In the genomic region with DNA sequence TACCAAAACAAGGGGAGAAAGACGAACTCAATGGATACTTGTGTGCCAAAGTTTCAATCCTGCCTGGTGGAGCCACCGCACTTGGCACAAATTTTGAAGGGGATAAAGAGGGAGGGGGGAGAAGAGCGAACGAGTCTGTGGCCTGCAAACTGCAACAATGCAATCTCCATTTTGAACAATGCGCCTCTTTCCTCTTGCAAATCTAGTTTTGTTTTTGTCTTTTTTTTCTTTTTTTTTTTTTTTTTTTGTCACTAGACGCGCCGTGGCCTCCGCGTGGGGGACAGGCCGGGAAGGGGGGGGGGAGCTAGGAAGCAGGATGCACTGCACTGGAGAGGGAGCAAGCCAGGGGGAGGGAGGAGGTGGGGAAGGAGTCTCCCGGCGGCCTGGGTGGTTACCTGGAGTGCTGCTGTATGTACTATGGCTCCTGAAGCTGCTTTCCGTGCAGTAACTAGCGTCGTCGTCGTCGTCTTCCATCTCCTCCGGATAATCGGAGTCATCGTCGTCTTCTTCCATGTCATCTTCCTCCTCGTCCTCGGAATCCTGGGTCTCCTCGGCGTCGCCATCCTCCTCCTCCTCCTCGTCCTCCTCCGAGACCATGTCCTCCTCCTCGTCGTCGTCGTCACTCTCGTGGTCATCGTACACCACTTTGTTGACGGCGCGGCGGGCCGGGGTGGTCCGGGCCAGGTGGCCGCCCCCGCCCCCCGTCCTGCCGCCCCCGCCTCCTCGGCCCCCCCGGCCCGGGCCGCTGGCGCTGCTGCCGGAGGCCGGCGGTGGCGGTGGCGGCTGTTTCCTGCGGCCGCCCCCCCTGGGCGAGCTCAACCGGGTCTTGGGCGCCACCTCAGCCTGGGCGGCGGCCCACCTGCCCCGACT, we compare ENCODE assay signal across 8 mouse cellular contexts. TPM values are rescaled to one million over a fixed set of nuclear protein-coding genes. Genes with fewer than 3 reads are reported as not detected.
DNase-seq lines count a peak whose midpoint lies in the region; ATAC-seq and TF ChIP-seq lines count a peak whose summit lies in the region.

No protein-coding gene starts in this region.

- peaks cover 11% of the 10 kb centered on the region for H3K36me3 ChIP-seq in G1E (replicated peaks)
- H3K36me3 ChIP-seq in forebrain, embryonic 16.5 days (ENCODE audit: control insufficient read depth, insufficient read depth), result no peaks in the 10 kb centered on the region

- peak; percentile 51 for DNase-seq in G1E (ENCODE audit: low spot score)
- DNase-seq in cerebellum, adult 18-20 months, result peak; percentile 72 to 81
- DNase-seq in heart, postnatal 36 days, result peak; percentile 63 to 76
- DNase-seq in layer of hippocampus, postnatal 14 days (ENCODE audit: low spot score in 2 of 2), result peak; percentile 52 to 62
- DNase-seq in lung, postnatal 14 days, result peak; percentile 76
- peak; percentile 69 for DNase-seq in ovary, postnatal 36 days (ENCODE audit: low spot score)
- peak; percentile 75 for DNase-seq in thymus, postnatal 25 days

- no peak for TF ChIP-seq CTCF in G1E (IDR thresholded peaks at IDR 0.05; ENCODE audit: low read depth, low read length)

- peak overlapping the region; percentile 96 for H3K4me2 ChIP-seq in forebrain, embryonic 16.5 days (ENCODE audit: low read length)

- no peaks in the 10 kb centered on the region for H3K9me3 ChIP-seq in G1E (replicated peaks)
- no peaks in the 10 kb centered on the region for H3K9me3 ChIP-seq in forebrain, embryonic 16.5 days (ENCODE audit: control insufficient read depth, low read length)

- peak overlapping the region; percentile 89 for H3K4me3 ChIP-seq in G1E (ENCODE audit: low read depth, low read length)
- peak overlapping the region; percentile 70 for H3K4me3 ChIP-seq in forebrain, embryonic 16.5 days (replicated peaks; ENCODE audit: low read length)

- no peak for ATAC-seq in G1E (ENCODE audit: extremely low read depth, insufficient number of reproducible peaks, low FRiP score, poor library complexity, severe bottlenecking)
- peak; percentile 41 for ATAC-seq in forebrain, embryonic 16.5 days

- peaks cover 25% of the 10 kb centered on the region for H3K4me1 ChIP-seq in G1E (ENCODE audit: insufficient read depth, low read depth, low read length)
- H3K4me1 ChIP-seq in forebrain, embryonic 16.5 days (replicated peaks; ENCODE audit: control insufficient read depth, insufficient read depth, low read length), result peaks cover 23% of the 10 kb centered on the region

- 0 out of 2 replicates have a peak, but pooled peaks cover 1% of the 10 kb centered on the region for H3K27me3 ChIP-seq in G1E (ENCODE audit: insufficient read depth, low read length)
- H3K27me3 ChIP-seq in forebrain, embryonic 16.5 days (replicated peaks; ENCODE audit: control insufficient read depth, insufficient read depth, low read length), result no peaks in the 10 kb centered on the region

- intact Hi-C loops in heart, postnatal 36 days (cut with DNase I), result no loop called here

- under 1% methylated on average over 38 of the region's 65 CpGs for WGBS in forebrain, embryonic 16.5 days

- peak overlapping the region; percentile 95 for H3K9ac ChIP-seq in forebrain, embryonic 16.5 days (replicated peaks; ENCODE audit: low read depth, low read length)

- peak overlapping the region; percentile 97 for H3K27ac ChIP-seq in forebrain, embryonic 16.5 days (ENCODE audit: low read length)

RNA-seq across cellular contexts. Expression of a gene that starts 0.8 kb away (rescaled TPM):
- total RNA-seq in G1E (2014; fragmentation: Nextera tagmentation) (75.6 and 86.4 TPM in 2 replicates), G1E (2017) (25.5 and 28.5 TPM in 2 replicates)
- polyA plus RNA-seq in G1E (2012), result 48.1 and 53.7 TPM in 2 replicates
- polyA plus RNA-seq in forebrain, embryonic 16.5 days (2015; fragmentation: Nextera tagmentation; extraction: Ambion mirVana), result 33.2 and 38.8 TPM in 2 replicates
- total RNA-seq in heart, postnatal 36 days (2021), result 10 to 100 TPM; 25.9 to 27.7 TPM
- 10 to 100 TPM; 62.7 to 68.0 TPM for total RNA-seq in layer of hippocampus, postnatal 14 days (2021)

RNA-seq across cellular contexts. Expression of a gene that starts 58.1 kb away (rescaled TPM):
- total RNA-seq in G1E (2014; fragmentation: Nextera tagmentation), result 75.8 and 84.8 TPM in 2 replicates
- total RNA-seq in G1E (2017), result 42.1 and 49.5 TPM in 2 replicates
- polyA plus RNA-seq in G1E (2012), result 1.2 and 1.8 TPM in 2 replicates
- 53.7 and 55.4 TPM in 2 replicates for polyA plus RNA-seq in forebrain, embryonic 16.5 days (2015; fragmentation: Nextera tagmentation; extraction: Ambion mirVana)
- total RNA-seq in heart, postnatal 36 days (2021), result 10 to 100 TPM; 17.1 to 19.3 TPM
- 10 to 100 TPM; 22.2 to 23.8 TPM for total RNA-seq in layer of hippocampus, postnatal 14 days (2021)
